Mouse (Mus musculus): ENCODE measurements at regions not wholly inside any gene's neighbourhood (a gene's known extent, or its start where the extent isn't known, plus 50 kb on each side); places are given as distances from the start of the nearest gene placed in this dataset.

DNA sequence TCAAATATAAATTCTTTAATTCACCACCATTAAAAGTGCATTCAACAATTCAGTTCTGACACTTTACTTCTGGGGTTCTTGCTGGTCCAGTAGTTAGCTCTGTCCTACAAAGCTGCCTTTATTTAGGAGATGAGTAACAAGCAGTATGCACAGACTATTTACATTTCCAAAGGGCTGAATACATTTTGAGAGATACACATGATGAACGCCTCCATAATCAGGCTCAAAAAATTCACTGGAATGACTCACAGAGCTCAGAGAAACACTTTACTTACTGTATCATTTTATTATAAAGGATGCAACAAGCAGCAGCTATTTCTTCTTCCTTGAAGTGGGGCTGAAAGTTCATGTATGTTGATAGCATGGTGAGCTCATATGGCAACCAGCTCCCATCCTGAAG is 336.6 kb upstream of the Frg1 start:
- H3K9me3 ChIP-seq (ENCODE audit: control insufficient read depth, low read length): no peaks in the 10 kb centered on the region
- no peak overlapping the region for H3K9ac ChIP-seq (replicated peaks)
- H3K36me3 ChIP-seq (replicated peaks; ENCODE audit: control insufficient read depth, insufficient read depth, low read depth): no peaks in the 10 kb centered on the region
- H3K4me3 ChIP-seq (ENCODE audit: insufficient read depth in 1 of 2, low read depth in 2 of 2, low read length in 2 of 2): no peak overlapping the region
- no peaks in the 10 kb centered on the region for H3K27me3 ChIP-seq (ENCODE audit: control insufficient read depth, insufficient read depth, low read length)
- ATAC-seq (ENCODE audit: insufficient read depth) (no peak), DNase-seq (ENCODE audit: low read depth in 3 of 3, low spot score in 3 of 3) (no peak)
- TF ChIP-seq CTCF (IDR thresholded peaks at IDR 0.05; ENCODE audit: low read depth): no peak
- no peak for TF ChIP-seq EP300 (IDR thresholded peaks at IDR 0.05; ENCODE audit: low read depth)
- H3K27ac ChIP-seq: no peak overlapping the region
- 72% methylated on average over 1 of the region's 1 CpGs for WGBS (ENCODE audit: insufficient replicate concordance)
- H3K4me1 ChIP-seq (replicated peaks; ENCODE audit: control insufficient read depth in 2 of 2, insufficient read depth in 2 of 2, low read length in 1 of 2): no peaks in the 10 kb centered on the region
- H3K4me2 ChIP-seq (ENCODE audit: low read depth): no peak overlapping the region

DNA sequence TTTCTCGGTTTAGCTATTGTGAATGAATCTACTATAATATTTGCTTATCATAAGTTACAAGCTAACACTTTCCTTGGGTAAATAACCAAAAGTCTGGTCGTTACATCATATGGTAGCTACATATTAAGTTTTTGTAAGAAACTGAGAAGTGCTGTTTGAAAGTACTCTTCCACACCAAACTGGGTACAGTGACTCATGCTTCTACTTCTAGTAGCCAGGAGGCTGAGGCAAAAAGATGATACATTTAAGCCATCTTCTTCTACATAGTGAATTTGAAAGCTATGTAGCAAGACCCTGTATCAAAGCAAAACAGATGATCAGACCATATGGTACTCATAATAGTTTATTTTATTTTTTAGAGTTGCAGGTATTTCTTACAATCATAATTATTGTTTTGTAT is 335.8 kb upstream of the Frg1 start:
- Histone ChIP-seq H3K27ac (no peak overlapping the region), H3K9me3 (ENCODE audit: control insufficient read depth, low read length) (no peaks in the 10 kb centered on the region), H3K4me3 (ENCODE audit: insufficient read depth in 1 of 2, low read depth in 2 of 2, low read length in 2 of 2) (no peak overlapping the region), H3K36me3 (replicated peaks; ENCODE audit: control insufficient read depth, insufficient read depth, low read depth) (no peaks in the 10 kb centered on the region), H3K9ac (replicated peaks) (no peak overlapping the region), H3K4me2 (ENCODE audit: low read depth) (no peak overlapping the region), H3K4me1 (replicated peaks; ENCODE audit: control insufficient read depth in 2 of 2, insufficient read depth in 2 of 2, low read length in 1 of 2) (no peaks in the 10 kb centered on the region), H3K27me3 (ENCODE audit: control insufficient read depth, insufficient read depth, low read length) (no peaks in the 10 kb centered on the region)
- no peak for ATAC-seq (ENCODE audit: insufficient read depth)
- no peak for DNase-seq (ENCODE audit: low read depth in 3 of 3, low spot score in 3 of 3)
- 44% methylated on average over 2 of the region's 2 CpGs for WGBS (ENCODE audit: insufficient replicate concordance)
- no peak for TF ChIP-seq EP300 (IDR thresholded peaks at IDR 0.05; ENCODE audit: low read depth)
- TF ChIP-seq CTCF (IDR thresholded peaks at IDR 0.05; ENCODE audit: low read depth): no peak

DNA sequence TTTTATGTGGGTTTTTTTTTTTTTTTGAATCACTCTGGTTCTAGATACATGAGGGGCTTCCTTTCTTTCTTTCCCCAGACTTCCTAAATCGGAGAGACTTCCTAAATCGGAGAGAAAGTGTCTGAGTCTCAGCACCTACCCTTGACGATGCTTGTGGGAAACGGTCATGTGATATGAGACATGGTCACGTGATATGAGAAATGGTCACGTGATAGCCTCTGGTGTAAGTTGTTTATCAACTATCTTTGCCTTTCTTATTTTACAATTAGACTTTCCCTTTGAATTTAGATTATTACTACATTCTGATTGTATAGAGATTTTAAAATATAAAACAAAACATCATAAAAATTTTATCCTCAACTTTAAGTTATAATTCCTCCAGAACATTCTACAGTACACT is 330.1 kb upstream of the Frg1 start:
- Histone ChIP-seq H3K4me3 (ENCODE audit: insufficient read depth in 1 of 2, low read depth in 2 of 2, low read length in 2 of 2) (no peak overlapping the region), H3K27ac (no peak overlapping the region), H3K9me3 (ENCODE audit: control insufficient read depth, low read length) (no peaks in the 10 kb centered on the region), H3K4me2 (ENCODE audit: low read depth) (no peak overlapping the region), H3K4me1 (replicated peaks; ENCODE audit: control insufficient read depth in 2 of 2, insufficient read depth in 2 of 2, low read length in 1 of 2) (no peaks in the 10 kb centered on the region), H3K9ac (replicated peaks) (no peak overlapping the region), H3K36me3 (replicated peaks; ENCODE audit: control insufficient read depth, insufficient read depth, low read depth) (no peaks in the 10 kb centered on the region), H3K27me3 (ENCODE audit: control insufficient read depth, insufficient read depth, low read length) (no peaks in the 10 kb centered on the region)
- no peak for ATAC-seq (ENCODE audit: insufficient read depth)
- TF ChIP-seq CTCF (IDR thresholded peaks at IDR 0.05; ENCODE audit: low read depth) (no peak), EP300 (IDR thresholded peaks at IDR 0.05; ENCODE audit: low read depth) (no peak)
- WGBS (ENCODE audit: insufficient replicate concordance): 70% methylated on average over 6 of the region's 6 CpGs
- DNase-seq (ENCODE audit: low read depth in 3 of 3, low spot score in 3 of 3): no peak

DNA sequence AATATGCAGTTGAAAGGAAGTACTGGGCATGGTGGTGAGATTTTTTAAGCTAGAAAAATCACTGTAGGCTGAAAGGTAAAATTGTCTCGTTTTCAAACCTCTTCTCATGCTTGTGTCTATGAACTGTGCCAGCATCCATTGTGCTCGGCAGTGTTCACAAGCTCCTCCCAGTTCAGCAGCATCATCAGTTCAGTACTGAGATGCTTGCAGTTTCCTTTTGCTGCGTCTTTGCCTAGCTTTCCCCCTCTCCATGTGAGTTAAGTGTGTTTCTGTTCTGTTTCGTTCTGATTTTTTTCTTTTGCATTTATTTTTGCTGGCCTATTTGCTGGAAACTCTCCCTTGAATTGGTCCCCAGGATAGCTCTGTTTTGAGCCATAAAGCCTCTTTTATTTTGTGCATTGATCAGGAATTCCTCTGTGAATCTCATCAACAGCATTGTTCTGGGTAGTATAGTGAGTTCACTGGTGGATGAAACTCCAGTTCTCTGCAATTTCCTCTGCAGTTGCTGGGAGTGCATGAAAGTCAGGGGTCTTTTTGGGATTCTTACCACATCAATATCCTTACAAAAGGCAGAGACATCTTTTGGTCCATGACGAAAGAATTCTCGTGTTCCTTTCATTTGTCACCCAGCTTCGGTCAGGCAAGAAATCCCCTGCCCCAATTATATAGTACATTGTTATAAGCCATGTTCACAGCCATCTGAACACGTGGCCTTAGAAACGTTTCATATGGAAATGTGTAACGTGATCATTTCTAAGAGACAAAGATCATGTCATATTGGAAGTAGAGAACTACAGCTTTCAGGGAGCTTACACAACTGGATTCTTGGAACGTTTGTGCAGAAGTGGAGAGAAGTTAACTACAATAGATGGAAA is 326.2 kb upstream of the Frg1 start:
- Histone ChIP-seq H3K36me3 (replicated peaks; ENCODE audit: control insufficient read depth, insufficient read depth, low read depth) (no peaks in the 10 kb centered on the region), H3K9me3 (ENCODE audit: control insufficient read depth, low read length) (no peaks in the 10 kb centered on the region), H3K4me1 (replicated peaks; ENCODE audit: control insufficient read depth in 2 of 2, insufficient read depth in 2 of 2, low read length in 1 of 2) (no peaks in the 10 kb centered on the region), H3K4me2 (ENCODE audit: low read depth) (no peak overlapping the region), H3K27ac (no peak overlapping the region), H3K9ac (replicated peaks) (no peak overlapping the region), H3K4me3 (ENCODE audit: insufficient read depth in 1 of 2, low read depth in 2 of 2, low read length in 2 of 2) (no peak overlapping the region), H3K27me3 (ENCODE audit: control insufficient read depth, insufficient read depth, low read length) (no peaks in the 10 kb centered on the region)
- TF ChIP-seq EP300 (IDR thresholded peaks at IDR 0.05; ENCODE audit: low read depth) (no peak), CTCF (IDR thresholded peaks at IDR 0.05; ENCODE audit: low read depth) (no peak)
- 59% methylated on average over 11 of the region's 11 CpGs for WGBS (ENCODE audit: insufficient replicate concordance)
- ATAC-seq (ENCODE audit: insufficient read depth) (no peak), DNase-seq (ENCODE audit: low read depth in 3 of 3, low spot score in 3 of 3) (no peak)

DNA sequence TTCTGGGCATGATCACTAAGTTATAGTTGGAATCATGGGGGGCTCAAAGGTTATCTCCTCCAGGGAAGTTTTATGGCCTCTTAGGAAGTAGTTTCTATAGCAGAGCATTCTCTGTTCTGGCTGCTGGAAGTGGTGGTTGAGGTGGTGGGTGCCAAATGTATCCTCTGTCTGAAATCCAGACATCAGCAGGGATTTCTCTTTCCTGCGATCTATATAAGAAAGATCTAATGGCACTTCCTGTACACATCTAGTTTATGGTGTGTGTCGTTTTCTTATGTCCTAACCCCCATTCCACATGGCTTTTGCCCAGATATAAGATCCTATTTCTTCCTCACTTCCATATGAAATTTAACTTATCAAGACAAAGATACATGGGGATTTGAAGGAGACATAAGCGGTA is 300.1 kb upstream of the Frg1 start:
- H3K4me3 ChIP-seq (ENCODE audit: insufficient read depth in 1 of 2, low read depth in 2 of 2, low read length in 2 of 2): no peak overlapping the region
- no peak overlapping the region for H3K4me2 ChIP-seq (ENCODE audit: low read depth)
- WGBS (ENCODE audit: insufficient replicate concordance): 57% methylated on average over 3 of the region's 3 CpGs
- no peaks in the 10 kb centered on the region for H3K9me3 ChIP-seq (ENCODE audit: control insufficient read depth, low read length)
- ATAC-seq (ENCODE audit: insufficient read depth): no peak
- TF ChIP-seq CTCF (IDR thresholded peaks at IDR 0.05; ENCODE audit: low read depth) (no peak), EP300 (IDR thresholded peaks at IDR 0.05; ENCODE audit: low read depth) (no peak)
- H3K27me3 ChIP-seq (ENCODE audit: control insufficient read depth, insufficient read depth, low read length): no peaks in the 10 kb centered on the region
- no peaks in the 10 kb centered on the region for H3K36me3 ChIP-seq (replicated peaks; ENCODE audit: control insufficient read depth, insufficient read depth, low read depth)
- H3K27ac ChIP-seq: no peak overlapping the region
- DNase-seq (ENCODE audit: low read depth in 3 of 3, low spot score in 3 of 3): no peak
- H3K9ac ChIP-seq (replicated peaks): no peak overlapping the region
- H3K4me1 ChIP-seq (replicated peaks; ENCODE audit: control insufficient read depth in 2 of 2, insufficient read depth in 2 of 2, low read length in 1 of 2): no peaks in the 10 kb centered on the region

Data from liver, embryonic 14.5 days (tissue).